Mouse (Mus musculus): ENCODE results near the gene Spsb4. TPM values are rescaled to one million over a fixed set of nuclear protein-coding genes. Genes with fewer than 3 reads are reported as not detected.
A peak's percentile ranks its signal among the peaks of the same experiment; 100 is the strongest.

Gene Spsb4
- total and polyA plus RNA-seq, 2 experiments from 2014 or later, result 36.2 to 67.1 TPM

DNA sequence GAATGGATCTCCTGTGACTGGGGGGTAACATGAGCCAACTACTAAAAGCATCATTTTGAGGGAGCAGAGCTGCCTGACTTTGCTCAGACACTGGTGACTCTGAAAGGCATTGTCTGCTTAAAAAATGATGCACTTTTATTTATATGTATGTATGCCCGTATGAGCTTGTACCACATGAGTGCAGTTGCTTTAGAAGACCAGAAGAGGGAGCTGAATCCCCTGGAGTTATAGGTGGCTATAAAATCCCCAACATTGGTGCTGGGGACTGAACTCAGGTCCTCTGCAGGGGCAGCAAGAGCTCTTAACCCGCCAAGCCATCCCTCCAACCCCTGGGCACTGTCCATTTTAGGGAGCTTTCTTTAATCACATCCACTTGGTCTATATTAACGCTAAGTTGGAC lies 104.6 kb downstream of the Spsb4 start:
- H3K9ac ChIP-seq (replicated peaks; ENCODE audit: low read length), result no peak overlapping the region
- WGBS, result 86% methylated on average over 3 of the region's 3 CpGs
- ATAC-seq, result no peak

DNA sequence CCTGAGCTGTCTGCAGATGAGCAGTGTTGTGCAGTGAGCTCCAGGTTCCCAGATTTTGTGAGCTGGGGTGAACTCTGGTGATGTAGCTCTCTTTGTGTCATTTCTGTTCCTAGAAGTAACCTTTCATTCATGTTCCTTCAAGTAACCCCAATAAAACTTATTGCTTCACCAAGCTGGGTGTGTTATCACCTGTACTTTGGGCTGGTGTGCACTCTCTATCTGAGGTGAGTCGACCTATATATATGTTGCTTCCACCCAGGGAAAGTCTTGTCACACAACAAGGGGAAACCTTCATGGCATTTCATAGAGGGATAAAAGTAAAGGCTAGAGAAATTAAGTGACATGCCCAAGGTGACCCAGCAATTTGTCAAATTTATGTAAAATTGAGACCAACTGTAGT lies 109.1 kb downstream of the Spsb4 start:
- 91% methylated on average over 1 of the region's 1 CpGs for WGBS
- no peak for TF ChIP-seq CTCF (IDR thresholded peaks at IDR 0.05; ENCODE audit: low read depth)

More for the DNA sequence above, 104.6 kb downstream of the Spsb4 start:
- no peak overlapping the region for H3K4me3 ChIP-seq (ENCODE audit: low read length)
- H3K9me3 ChIP-seq (ENCODE audit: low read length), result no peaks in the 10 kb centered on the region
- no peaks in the 10 kb centered on the region for H3K4me1 ChIP-seq (ENCODE audit: insufficient read depth, low read length)
- H3K27me3 ChIP-seq (ENCODE audit: insufficient read depth, low read length), result no peaks in the 10 kb centered on the region
- H3K27ac ChIP-seq, result no peak overlapping the region
- H3K4me2 ChIP-seq (ENCODE audit: low read depth, low read length), result no peak overlapping the region
- DNase-seq (ENCODE audit: low spot score), result no peak
- TF ChIP-seq CTCF (IDR thresholded peaks at IDR 0.05; ENCODE audit: low read depth), result peak; percentile 27; the same call in 1 of the 2 replicates
- H3K36me3 ChIP-seq (ENCODE audit: insufficient read depth, low read length), result no peaks in the 10 kb centered on the region

DNA sequence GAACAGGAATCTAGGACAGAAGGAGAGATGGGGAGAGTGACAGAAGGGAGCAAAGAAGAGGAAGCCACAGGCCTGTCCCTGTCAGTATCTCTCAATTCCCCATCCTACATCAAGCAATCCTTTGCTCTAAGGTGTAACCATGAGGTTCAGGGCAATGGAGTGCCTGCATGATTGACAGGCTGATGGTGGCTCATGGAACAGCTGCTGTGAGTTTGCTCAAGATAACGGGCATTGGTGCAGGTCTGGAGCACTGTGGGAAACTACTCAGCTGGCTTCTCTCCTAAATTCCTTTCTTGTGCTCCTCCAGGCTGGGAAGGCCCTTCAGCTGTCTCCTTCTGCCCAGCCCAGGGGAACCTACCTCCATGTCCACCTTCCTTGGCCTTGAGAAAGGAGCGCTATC lies 109.9 kb downstream of the Spsb4 start:
- ATAC-seq (no peak), DNase-seq (ENCODE audit: low spot score) (no peak)
- Histone ChIP-seq H3K27me3 (ENCODE audit: insufficient read depth, low read length) (no peaks in the 10 kb centered on the region), H3K4me2 (ENCODE audit: low read depth, low read length) (no peak overlapping the region), H3K4me1 (ENCODE audit: insufficient read depth, low read length) (no peaks in the 10 kb centered on the region), H3K9me3 (ENCODE audit: low read length) (no peaks in the 10 kb centered on the region), H3K36me3 (ENCODE audit: insufficient read depth, low read length) (no peaks in the 10 kb centered on the region), H3K9ac (replicated peaks; ENCODE audit: low read length) (no peak overlapping the region), H3K4me3 (ENCODE audit: low read length) (no peak overlapping the region), H3K27ac (no peak overlapping the region)
- no peak for TF ChIP-seq CTCF (IDR thresholded peaks at IDR 0.05; ENCODE audit: low read depth)
- 74% methylated on average over 2 of the region's 2 CpGs for WGBS

More for the DNA sequence above, 109.1 kb downstream of the Spsb4 start:
- DNase-seq (ENCODE audit: low spot score) (no peak), ATAC-seq (no peak)
- Histone ChIP-seq H3K9me3 (ENCODE audit: low read length) (no peaks in the 10 kb centered on the region), H3K36me3 (ENCODE audit: insufficient read depth, low read length) (no peaks in the 10 kb centered on the region), H3K27ac (no peak overlapping the region), H3K4me1 (ENCODE audit: insufficient read depth, low read length) (no peaks in the 10 kb centered on the region), H3K9ac (replicated peaks; ENCODE audit: low read length) (no peak overlapping the region), H3K27me3 (ENCODE audit: insufficient read depth, low read length) (no peaks in the 10 kb centered on the region), H3K4me3 (ENCODE audit: low read length) (no peak overlapping the region), H3K4me2 (ENCODE audit: low read depth, low read length) (no peak overlapping the region)

DNA sequence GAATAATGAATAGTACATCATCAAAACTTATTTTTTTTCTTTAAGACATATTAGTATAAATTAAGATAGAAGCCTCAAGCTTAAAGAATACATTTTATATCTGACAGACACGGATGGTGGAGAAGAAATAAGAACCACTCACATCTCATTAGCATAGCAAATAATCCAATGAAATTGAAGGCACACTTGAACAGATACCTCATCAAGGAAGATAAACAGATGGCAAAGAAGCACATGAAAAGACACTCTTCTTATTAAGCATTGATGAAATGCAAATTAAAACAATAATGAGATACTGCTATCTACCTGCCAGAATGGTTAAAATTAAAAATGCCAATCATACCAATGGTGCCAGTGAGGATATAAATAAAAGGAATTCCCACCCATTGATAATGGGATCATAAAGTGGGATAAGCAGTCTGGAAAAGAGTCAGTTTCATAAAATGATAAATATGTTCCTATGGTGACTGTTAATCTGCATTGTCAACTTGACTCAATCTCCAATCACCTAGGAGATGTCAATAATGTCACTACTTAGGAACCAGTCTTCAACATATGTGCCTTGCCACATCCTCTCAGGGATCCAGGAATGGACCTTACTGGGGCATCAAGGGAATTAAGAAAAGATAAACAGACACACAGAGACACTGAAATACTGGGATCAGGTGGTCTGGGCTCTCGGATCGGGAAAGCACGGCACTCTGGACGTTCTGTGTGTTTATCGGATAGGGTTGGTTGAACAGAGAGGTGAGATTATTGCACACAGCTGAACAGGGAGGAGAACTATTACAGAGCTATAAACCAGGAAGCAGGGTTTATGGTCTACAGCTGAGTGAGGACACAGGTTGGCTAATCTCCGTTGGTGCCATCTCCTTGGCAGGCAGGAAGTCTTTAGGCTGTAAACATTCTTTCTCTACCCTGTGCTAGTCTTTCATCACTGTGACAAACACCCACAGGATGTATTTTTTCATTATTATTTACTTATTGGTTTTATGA lies 114.0 kb downstream of the Spsb4 start:
- no peak overlapping the region for H3K4me3 ChIP-seq (ENCODE audit: low read length)
- no peak overlapping the region for H3K9ac ChIP-seq (replicated peaks; ENCODE audit: low read length)
- H3K27ac ChIP-seq, result no peak overlapping the region
- no peak for TF ChIP-seq CTCF (IDR thresholded peaks at IDR 0.05; ENCODE audit: low read depth)
- ATAC-seq (0 out of 2 replicates have a peak, but pooled peaks have one; percentile 5), DNase-seq (ENCODE audit: low spot score) (no peak)
- no peaks in the 10 kb centered on the region for H3K4me1 ChIP-seq (ENCODE audit: insufficient read depth, low read length)
- no peak overlapping the region for H3K4me2 ChIP-seq (ENCODE audit: low read depth, low read length)
- no peaks in the 10 kb centered on the region for H3K36me3 ChIP-seq (ENCODE audit: insufficient read depth, low read length)
- 63% methylated on average over 7 of the region's 7 CpGs for WGBS
- H3K27me3 ChIP-seq (ENCODE audit: insufficient read depth, low read length), result no peaks in the 10 kb centered on the region
- H3K9me3 ChIP-seq (ENCODE audit: low read length), result no peaks in the 10 kb centered on the region

DNA sequence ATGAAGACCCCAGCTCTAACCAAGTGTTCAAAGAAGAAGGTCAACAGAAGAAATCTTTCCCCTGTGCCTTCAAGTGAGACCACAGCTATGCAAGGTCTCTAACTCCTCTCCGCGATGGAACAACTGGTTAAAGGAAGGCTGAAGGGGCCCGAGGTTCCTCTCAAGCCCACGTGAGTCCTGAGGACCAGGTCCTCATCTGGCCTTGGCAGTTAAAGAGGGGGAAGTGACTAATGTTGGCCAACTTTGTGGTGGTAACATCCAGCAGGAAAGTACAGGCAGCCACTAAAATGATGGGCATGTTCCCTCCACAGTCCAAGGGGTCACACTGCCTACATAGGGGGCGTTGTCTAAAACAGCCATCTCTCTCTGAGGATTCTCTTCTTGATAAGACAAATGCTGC lies 118.9 kb downstream of the Spsb4 start:
- Histone ChIP-seq H3K27ac (no peak overlapping the region), H3K9me3 (ENCODE audit: low read length) (no peaks in the 10 kb centered on the region), H3K4me1 (ENCODE audit: insufficient read depth, low read length) (no peaks in the 10 kb centered on the region), H3K36me3 (ENCODE audit: insufficient read depth, low read length) (no peaks in the 10 kb centered on the region), H3K4me3 (ENCODE audit: low read length) (no peak overlapping the region), H3K4me2 (ENCODE audit: low read depth, low read length) (no peak overlapping the region), H3K27me3 (ENCODE audit: insufficient read depth, low read length) (no peaks in the 10 kb centered on the region), H3K9ac (replicated peaks; ENCODE audit: low read length) (no peak overlapping the region)
- DNase-seq (ENCODE audit: low spot score) (no peak), ATAC-seq (no peak)
- no peak for TF ChIP-seq CTCF (IDR thresholded peaks at IDR 0.05; ENCODE audit: low read depth)
- 86% methylated on average over 5 of the region's 5 CpGs for WGBS

DNA sequence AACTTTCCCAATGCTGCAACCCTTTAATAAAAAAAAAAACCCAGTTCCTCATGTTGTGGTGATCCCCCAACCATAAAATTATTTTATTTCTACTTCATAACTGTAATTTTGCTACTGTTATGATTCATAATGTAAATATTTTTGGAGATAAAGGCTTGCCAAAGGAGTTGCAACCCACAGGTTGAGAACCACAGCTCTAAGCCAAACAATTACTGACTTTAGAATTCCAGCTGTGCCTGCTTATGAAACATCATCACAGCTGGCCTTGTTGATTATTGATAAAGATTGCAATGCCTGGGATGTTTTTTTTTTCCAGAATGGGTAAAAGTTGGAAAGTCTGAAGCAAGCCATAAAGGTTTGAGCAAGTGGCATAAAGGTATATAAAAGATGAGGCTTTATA lies 119.6 kb downstream of the Spsb4 start:
- no peak for TF ChIP-seq CTCF (IDR thresholded peaks at IDR 0.05; ENCODE audit: low read depth)
- Histone ChIP-seq H3K4me3 (ENCODE audit: low read length) (no peak overlapping the region), H3K9me3 (ENCODE audit: low read length) (no peaks in the 10 kb centered on the region), H3K9ac (replicated peaks; ENCODE audit: low read length) (no peak overlapping the region), H3K4me1 (ENCODE audit: insufficient read depth, low read length) (no peaks in the 10 kb centered on the region), H3K27me3 (ENCODE audit: insufficient read depth, low read length) (no peaks in the 10 kb centered on the region), H3K4me2 (ENCODE audit: low read depth, low read length) (no peak overlapping the region), H3K36me3 (ENCODE audit: insufficient read depth, low read length) (no peaks in the 10 kb centered on the region), H3K27ac (no peak overlapping the region)
- DNase-seq (ENCODE audit: low spot score) (no peak), ATAC-seq (no peak)

DNA sequence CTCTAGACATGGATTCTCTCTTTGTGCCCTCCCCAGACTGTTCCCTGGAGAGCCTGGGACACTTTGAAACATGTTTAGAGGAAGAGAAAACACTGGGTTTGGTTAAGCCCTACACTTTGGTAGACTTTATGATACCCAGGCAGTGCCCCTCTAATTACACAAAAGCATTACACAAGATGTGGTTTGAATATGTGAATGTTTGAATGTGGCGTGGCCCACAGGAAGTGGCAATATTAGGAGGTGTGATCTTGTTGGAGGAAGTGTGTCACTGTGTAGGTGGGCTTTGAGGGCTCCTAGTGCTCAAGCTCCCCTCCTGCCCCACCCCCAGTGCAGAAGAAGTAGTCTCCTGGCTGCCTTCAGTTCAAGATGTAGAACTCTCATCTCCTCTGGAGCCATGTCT lies 122.0 kb downstream of the Spsb4 start:
- no peak for TF ChIP-seq CTCF (IDR thresholded peaks at IDR 0.05; ENCODE audit: low read depth)
- Histone ChIP-seq H3K36me3 (ENCODE audit: insufficient read depth, low read length) (no peaks in the 10 kb centered on the region), H3K27me3 (ENCODE audit: insufficient read depth, low read length) (no peaks in the 10 kb centered on the region), H3K4me1 (ENCODE audit: insufficient read depth, low read length) (peaks cover 3% of the 10 kb centered on the region; the same call in 1 of the 2 replicates), H3K9ac (replicated peaks; ENCODE audit: low read length) (no peak overlapping the region), H3K27ac (no peak overlapping the region), H3K4me2 (ENCODE audit: low read depth, low read length) (no peak overlapping the region), H3K4me3 (ENCODE audit: low read length) (no peak overlapping the region), H3K9me3 (ENCODE audit: low read length) (no peaks in the 10 kb centered on the region)
- ATAC-seq (no peak), DNase-seq (ENCODE audit: low spot score) (no peak)
- WGBS, result 93% methylated on average over 1 of the region's 1 CpGs

All from hindbrain, postnatal 0 days (tissue).